Mouse (Mus musculus): Measurements from ENCODE around the gene Hdhd5. TPM values are rescaled to one million over a fixed set of nuclear protein-coding genes. Genes with fewer than 3 reads are reported as not detected.

Gene Hdhd5
- polyA plus RNA-seq, 1 experiment from 2014 or later, result 15.9 TPM

DNA sequence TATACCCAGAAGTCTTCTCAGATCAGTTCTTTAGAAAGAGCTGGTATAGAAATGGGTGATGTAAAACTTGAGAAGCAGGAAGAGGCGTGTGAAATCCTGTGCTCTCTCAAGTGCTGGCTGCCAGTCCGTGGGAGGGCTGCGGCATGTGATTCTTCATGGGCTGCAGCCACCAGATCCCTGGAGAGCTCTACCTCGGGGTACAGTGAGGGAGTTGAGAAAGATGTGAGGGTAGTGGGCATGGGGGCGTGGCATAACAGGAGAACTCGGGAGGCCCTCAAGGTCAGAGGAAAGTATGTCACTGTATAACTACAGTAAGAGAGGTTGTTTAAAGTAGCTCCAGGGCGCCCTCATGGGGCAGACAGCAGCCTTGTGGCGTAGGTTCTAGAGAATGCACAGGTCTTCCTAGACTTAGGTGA, 47.9 kb downstream of the Hdhd5 start:
- H3K36me3 ChIP-seq (ENCODE audit: insufficient read depth, low read length), result no peaks in the 10 kb centered on the region
- H3K27ac ChIP-seq, result no peak overlapping the region
- H3K4me2 ChIP-seq (ENCODE audit: low read length), result peak overlapping the region; percentile 21; the same call in 1 of the 2 replicates
- no peaks in the 10 kb centered on the region for H3K27me3 ChIP-seq (ENCODE audit: insufficient read depth, low read length)
- ATAC-seq (replicated peaks; ENCODE audit: low FRiP score, low read depth) (peak; percentile 64), DNase-seq (ENCODE audit: low spot score) (peak; percentile 72)
- H3K4me3 ChIP-seq (replicated peaks; ENCODE audit: low read depth, low read length), result no peak overlapping the region
- 22% methylated on average over 8 of the region's 8 CpGs for WGBS
- no peak overlapping the region for H3K9ac ChIP-seq (ENCODE audit: low read depth, low read length)
- no peaks in the 10 kb centered on the region for H3K4me1 ChIP-seq (replicated peaks; ENCODE audit: insufficient read depth, low read length)
- TF ChIP-seq CTCF (IDR thresholded peaks at IDR 0.05; ENCODE audit: low read depth), result peak; percentile 70
- no peaks in the 10 kb centered on the region for H3K9me3 ChIP-seq (replicated peaks; ENCODE audit: low read length)

DNA sequence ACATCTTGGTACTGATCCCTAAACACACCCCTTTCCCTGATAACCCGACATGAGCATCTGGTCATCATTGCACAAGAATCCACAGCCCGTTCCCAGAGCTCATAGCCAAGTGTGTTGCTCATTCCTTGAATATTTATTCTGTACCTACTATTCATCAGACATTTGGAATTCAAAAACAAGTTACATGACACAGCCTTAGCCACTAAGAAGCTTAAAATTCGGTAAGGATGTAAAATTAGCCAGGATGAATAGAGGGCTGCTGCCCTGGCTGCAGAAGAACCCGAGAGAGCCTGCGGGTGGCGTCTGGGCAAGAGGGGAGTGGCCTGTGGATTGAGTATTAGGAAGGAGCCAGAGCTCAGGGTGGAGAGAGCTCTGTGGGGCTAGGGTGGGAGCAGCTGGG, 48.4 kb downstream of the Hdhd5 start:
- TF ChIP-seq CTCF (IDR thresholded peaks at IDR 0.05; ENCODE audit: low read depth), result no peak
- Histone ChIP-seq H3K36me3 (ENCODE audit: insufficient read depth, low read length) (no peaks in the 10 kb centered on the region), H3K4me2 (ENCODE audit: low read length) (no peak overlapping the region), H3K9ac (ENCODE audit: low read depth, low read length) (no peak overlapping the region), H3K27me3 (ENCODE audit: insufficient read depth, low read length) (no peaks in the 10 kb centered on the region), H3K4me1 (replicated peaks; ENCODE audit: insufficient read depth, low read length) (no peaks in the 10 kb centered on the region), H3K9me3 (replicated peaks; ENCODE audit: low read length) (no peaks in the 10 kb centered on the region), H3K4me3 (replicated peaks; ENCODE audit: low read depth, low read length) (no peak overlapping the region), H3K27ac (no peak overlapping the region)
- 40% methylated on average over 6 of the region's 6 CpGs for WGBS
- no peak for DNase-seq (ENCODE audit: low spot score)
- peak; percentile 60 for ATAC-seq (replicated peaks; ENCODE audit: low FRiP score, low read depth)

DNA sequence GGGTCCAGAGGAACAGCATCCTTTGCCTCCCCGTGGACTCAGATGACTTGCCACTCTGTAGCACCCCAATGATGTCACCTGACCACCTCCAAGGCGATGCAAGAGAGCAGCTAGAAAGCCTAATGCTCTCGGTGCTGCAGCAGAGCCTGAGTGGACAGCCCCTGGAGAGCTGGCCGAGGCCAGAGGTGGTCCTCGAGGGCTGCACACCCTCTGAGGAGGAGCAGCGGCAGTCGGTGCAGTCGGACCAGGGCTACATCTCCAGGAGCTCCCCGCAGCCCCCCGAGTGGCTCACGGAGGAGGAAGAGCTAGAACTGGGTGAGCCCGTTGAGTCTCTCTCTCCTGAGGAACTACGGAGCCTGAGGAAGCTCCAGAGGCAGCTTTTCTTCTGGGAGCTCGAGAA, 49.1 kb downstream of the Hdhd5 start:
- 89% methylated on average over 14 of the region's 14 CpGs for WGBS
- H3K9me3 ChIP-seq (replicated peaks; ENCODE audit: low read length), result no peaks in the 10 kb centered on the region
- ATAC-seq (replicated peaks; ENCODE audit: low FRiP score, low read depth) (no peak), DNase-seq (ENCODE audit: low spot score) (no peak)
- H3K4me2 ChIP-seq (ENCODE audit: low read length), result no peak overlapping the region
- no peak overlapping the region for H3K9ac ChIP-seq (ENCODE audit: low read depth, low read length)
- no peak for TF ChIP-seq CTCF (IDR thresholded peaks at IDR 0.05; ENCODE audit: low read depth)
- H3K4me1 ChIP-seq (replicated peaks; ENCODE audit: insufficient read depth, low read length), result no peaks in the 10 kb centered on the region
- H3K27me3 ChIP-seq (ENCODE audit: insufficient read depth, low read length), result no peaks in the 10 kb centered on the region
- no peak overlapping the region for H3K27ac ChIP-seq
- no peaks in the 10 kb centered on the region for H3K36me3 ChIP-seq (ENCODE audit: insufficient read depth, low read length)
- no peak overlapping the region for H3K4me3 ChIP-seq (replicated peaks; ENCODE audit: low read depth, low read length)

- Histone ChIP-seq H3K36me3 (ENCODE audit: insufficient read depth, low read length) (no peaks in the 10 kb centered on the region), H3K9me3 (replicated peaks; ENCODE audit: low read length) (no peaks in the 10 kb centered on the region), H3K27ac (no peak overlapping the region), H3K9ac (ENCODE audit: low read depth, low read length) (no peak overlapping the region), H3K27me3 (ENCODE audit: insufficient read depth, low read length) (no peaks in the 10 kb centered on the region), H3K4me2 (ENCODE audit: low read length) (no peak overlapping the region), H3K4me3 (replicated peaks; ENCODE audit: low read depth, low read length) (no peak overlapping the region), H3K4me1 (replicated peaks; ENCODE audit: insufficient read depth, low read length) (no peaks in the 10 kb centered on the region)
- no peak for DNase-seq (ENCODE audit: low spot score)
- ATAC-seq (replicated peaks; ENCODE audit: low FRiP score, low read depth), result no peak
- 88% methylated on average over 6 of the region's 6 CpGs for WGBS
- peak; percentile 47; the same call in 1 of the 2 replicates for TF ChIP-seq CTCF (IDR thresholded peaks at IDR 0.05; ENCODE audit: low read depth)
These were observed 49.6 kb downstream of the Hdhd5 start for GRCm38 (mm10) chr6:120481538-120481937.

- Histone ChIP-seq H3K36me3 (ENCODE audit: insufficient read depth, low read length) (no peaks in the 10 kb centered on the region), H3K9ac (ENCODE audit: low read depth, low read length) (no peak overlapping the region), H3K27ac (no peak overlapping the region), H3K4me1 (replicated peaks; ENCODE audit: insufficient read depth, low read length) (no peaks in the 10 kb centered on the region), H3K9me3 (replicated peaks; ENCODE audit: low read length) (no peaks in the 10 kb centered on the region), H3K4me3 (replicated peaks; ENCODE audit: low read depth, low read length) (no peak overlapping the region), H3K4me2 (ENCODE audit: low read length) (no peak overlapping the region), H3K27me3 (ENCODE audit: insufficient read depth, low read length) (no peaks in the 10 kb centered on the region)
- no peak for TF ChIP-seq CTCF (IDR thresholded peaks at IDR 0.05; ENCODE audit: low read depth)
- DNase-seq (ENCODE audit: low spot score), result no peak
- no peak for ATAC-seq (replicated peaks; ENCODE audit: low FRiP score, low read depth)
- WGBS, result 86% methylated on average over 5 of the region's 5 CpGs
These were observed 50.8 kb downstream of the Hdhd5 start for GRCm38 (mm10) chr6:120480361-120480760.

GRCm38 (mm10) chr6:120479302-120479701, 51.8 kb downstream of the Hdhd5 start:
- WGBS, result 83% methylated on average over 2 of the region's 2 CpGs

GRCm38 (mm10) chr6:120475288-120475687, 55.8 kb downstream of the Hdhd5 start:
- ATAC-seq (replicated peaks; ENCODE audit: low FRiP score, low read depth) (no peak), DNase-seq (ENCODE audit: low spot score) (no peak)
- 65% methylated on average over 8 of the region's 8 CpGs for WGBS
- H3K9me3 ChIP-seq (replicated peaks; ENCODE audit: low read length), result no peaks in the 10 kb centered on the region
- no peak overlapping the region for H3K9ac ChIP-seq (ENCODE audit: low read depth, low read length)
- no peaks in the 10 kb centered on the region for H3K36me3 ChIP-seq (ENCODE audit: insufficient read depth, low read length)
- no peaks in the 10 kb centered on the region for H3K27me3 ChIP-seq (ENCODE audit: insufficient read depth, low read length)
- H3K27ac ChIP-seq, result no peak overlapping the region
- H3K4me1 ChIP-seq (replicated peaks; ENCODE audit: insufficient read depth, low read length), result no peaks in the 10 kb centered on the region; the same call in 1 of the 2 replicates
- no peak overlapping the region for H3K4me3 ChIP-seq (replicated peaks; ENCODE audit: low read depth, low read length)
- H3K4me2 ChIP-seq (ENCODE audit: low read length), result no peak overlapping the region
- no peak for TF ChIP-seq CTCF (IDR thresholded peaks at IDR 0.05; ENCODE audit: low read depth)

More at GRCm38 (mm10) chr6:120479302-120479701, 51.8 kb downstream of the Hdhd5 start:
- ATAC-seq (replicated peaks; ENCODE audit: low FRiP score, low read depth), result no peak
- no peaks in the 10 kb centered on the region for H3K9me3 ChIP-seq (replicated peaks; ENCODE audit: low read length)
- H3K4me1 ChIP-seq (replicated peaks; ENCODE audit: insufficient read depth, low read length), result no peaks in the 10 kb centered on the region
- H3K9ac ChIP-seq (ENCODE audit: low read depth, low read length), result no peak overlapping the region
- DNase-seq (ENCODE audit: low spot score), result no peak
- no peaks in the 10 kb centered on the region for H3K27me3 ChIP-seq (ENCODE audit: insufficient read depth, low read length)
- H3K4me2 ChIP-seq (ENCODE audit: low read length), result no peak overlapping the region
- H3K4me3 ChIP-seq (replicated peaks; ENCODE audit: low read depth, low read length), result no peak overlapping the region
- H3K27ac ChIP-seq, result no peak overlapping the region
- no peaks in the 10 kb centered on the region for H3K36me3 ChIP-seq (ENCODE audit: insufficient read depth, low read length)
- no peak for TF ChIP-seq CTCF (IDR thresholded peaks at IDR 0.05; ENCODE audit: low read depth)
